ENCODE assay signal across 18 mouse cellular contexts in genomic region chr5:65281216-65281615, GRCm38 (mm10).
"Had no signal": no experiment of that assay in that cellular context is flagged by ENCODE, and none has a peak within 500 bp of the region (broad histone marks: within the 10 kb centered on the region; RNA-seq: fewer than 3 reads in every experiment).

No protein-coding gene starts in this region.

- DNase-seq: lung, adult 18-20 months; lung, embryonic 14.5 days; lung, postnatal 10 days; lung, postnatal 4 days; midbrain, embryonic 14.5 days; retina, postnatal 1 day; right cerebral cortex, adult 18-20 months; right cerebral cortex, postnatal 25 days; right cerebral cortex, postnatal 4 days; spleen, adult 18-20 months; thymus, adult 2 months; thymus, postnatal 25 days; thymus, postnatal 4 days had no signal

- H3K4me2 ChIP-seq: lung, embryonic 14.5 days; midbrain, embryonic 12.5 days; neural tube, embryonic 13.5 days; neural tube, embryonic 15.5 days had no signal

- H3K4me1 ChIP-seq: midbrain, embryonic 10.5 days; midbrain, embryonic 12.5 days; neural tube, embryonic 13.5 days; neural tube, embryonic 15.5 days had no signal

- H3K4me3 ChIP-seq: midbrain, embryonic 10.5 days; midbrain, embryonic 12.5 days; myocyte; neural tube, embryonic 13.5 days; neural tube, embryonic 15.5 days had no signal

- H3K27ac ChIP-seq: midbrain, embryonic 10.5 days; midbrain, embryonic 12.5 days; neural tube, embryonic 13.5 days; neural tube, embryonic 15.5 days had no signal

- H3K9me3 ChIP-seq: midbrain, embryonic 10.5 days; midbrain, embryonic 12.5 days; neural tube, embryonic 13.5 days; neural tube, embryonic 15.5 days had no signal

- H3K9ac ChIP-seq: lung, embryonic 14.5 days; midbrain, embryonic 12.5 days; neural tube, embryonic 13.5 days; neural tube, embryonic 15.5 days had no signal

- H3K27me3 ChIP-seq: midbrain, embryonic 12.5 days; neural tube, embryonic 13.5 days; neural tube, embryonic 15.5 days had no signal
